Mouse (Mus musculus) C2C12 (cell line): Measurements from ENCODE around the gene Ercc2.

Source experiments
- MYOD1 ChIP-seq: IDR thresholded peaks from one replicate; pipeline ENCODE4 v1.6.1; 2011; ENCODE audit warnings: low read depth; ENCODE audit not compliant: control insufficient read depth, insufficient read length
- MYOG ChIP-seq: IDR thresholded peaks from one replicate; pipeline ENCODE4 v1.6.1; 2011; ENCODE audit not compliant: control insufficient read depth, insufficient read length; ENCODE audit errors: extremely low read depth

DNA sequence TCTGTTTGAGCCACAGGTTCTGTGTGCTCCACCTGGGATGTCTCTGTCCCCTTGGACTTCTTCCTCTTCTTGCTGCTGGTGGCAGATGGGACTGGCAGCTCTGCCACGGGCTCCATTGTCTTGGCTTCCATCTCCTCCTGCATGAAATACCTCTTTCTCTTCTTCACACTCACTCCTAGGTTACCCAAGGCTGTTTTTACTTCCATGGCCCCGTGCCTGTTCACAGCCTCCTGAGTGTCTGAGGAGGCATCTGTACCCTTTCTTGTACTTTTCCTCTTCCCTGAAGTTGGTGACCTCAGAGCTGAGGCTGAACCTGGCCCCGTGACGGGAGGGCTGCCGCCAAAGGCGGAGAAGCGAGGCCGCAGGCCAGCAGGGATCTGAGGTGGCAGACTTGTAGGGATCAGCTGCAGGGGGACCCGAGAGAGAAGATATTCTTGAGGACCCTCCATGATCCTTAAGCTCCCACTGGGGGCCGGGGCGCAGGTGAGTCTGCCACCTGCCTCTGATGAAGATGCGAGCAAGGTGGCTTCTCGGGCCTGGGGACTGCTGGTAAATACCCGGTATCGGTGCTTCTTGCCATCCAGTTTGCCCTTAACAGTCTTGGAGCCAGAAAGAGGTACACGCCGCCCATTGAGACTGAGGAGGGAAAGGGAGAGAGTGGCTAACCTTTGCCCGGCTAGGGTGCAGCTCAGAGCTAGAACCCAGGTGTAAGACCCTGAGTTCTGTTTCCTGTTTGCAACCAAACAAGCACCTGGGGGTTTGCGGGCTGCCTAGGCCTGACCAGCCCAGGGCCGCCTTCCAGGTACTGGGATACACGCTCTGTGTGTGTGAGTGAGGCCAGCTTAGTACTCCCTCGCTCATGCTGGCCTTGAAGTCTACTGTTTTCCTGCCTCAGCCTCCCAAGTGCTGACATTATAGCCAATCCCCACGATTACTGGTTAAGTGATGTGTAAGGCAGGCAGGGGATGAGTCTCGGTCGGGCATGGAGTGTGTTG lies 24.1 kb upstream of the Ercc2 start:
- TF ChIP-seq MYOD1 (no peak), MYOG (no peak)
